Mouse (Mus musculus): Measurements from ENCODE around the gene Ankrd11.

Ankrd11 gene

GRCm38 (mm10) chr8:122844161-122844560, 197.9 kb downstream of the Ankrd11 start:
- DNase-seq: no peak

- no peak for DNase-seq
Measured at GRCm38 (mm10) chr8:122836696-122837095, 205.4 kb downstream of the Ankrd11 start.

- DNase-seq: no peak
Measured at GRCm38 (mm10) chr8:122836199-122836598, 205.9 kb downstream of the Ankrd11 start.

GRCm38 (mm10) chr8:122834971-122835370, 207.1 kb downstream of the Ankrd11 start:
- DNase-seq: peak; percentile 84 to 85

- DNase-seq: no peak
Measured at GRCm38 (mm10) chr8:122834416-122834815, 207.7 kb downstream of the Ankrd11 start.
